Mouse (Mus musculus): Measurements from ENCODE around the gene Stat1. TPM values are rescaled to one million over a fixed set of nuclear protein-coding genes. Genes with fewer than 3 reads are reported as not detected.

Stat1 gene
- polyA plus RNA-seq, 1 experiment, result 8.1 TPM

- H3K4me2 ChIP-seq (ENCODE audit: low read depth), result no peak overlapping the region
- no peak overlapping the region for H3K4me3 ChIP-seq
- no peaks in the 10 kb centered on the region for H3K79me2 ChIP-seq (ENCODE audit: control insufficient read depth, insufficient read depth)
- no peaks in the 10 kb centered on the region for H3K27me3 ChIP-seq (ENCODE audit: control insufficient read depth, insufficient read depth, insufficient read length)
- no peak overlapping the region for H3ac ChIP-seq (ENCODE audit: control insufficient read depth, insufficient read length)
- no peak for TF ChIP-seq REST (IDR thresholded peaks at IDR 0.05; ENCODE audit: insufficient read depth, insufficient read length)
- TF ChIP-seq POLR2A (IDR thresholded peaks at IDR 0.05; ENCODE audit: insufficient read length, low read depth), result no peak
- no peak for TF ChIP-seq SRF (IDR thresholded peaks at IDR 0.05; ENCODE audit: control insufficient read depth, insufficient read length, low read depth)
- no peak for TF ChIP-seq USF1 (IDR thresholded peaks at IDR 0.05; ENCODE audit: low read depth)
- TF ChIP-seq MYOD1 (IDR thresholded peaks at IDR 0.05; ENCODE audit: control insufficient read depth in 1 of 3, insufficient read length in 2 of 3, low read depth in 2 of 3), result no peak
- TF ChIP-seq CEBPB (IDR thresholded peaks at IDR 0.05; ENCODE audit: insufficient read depth, poor library complexity, severe bottlenecking), result no peak
- no peak for TF ChIP-seq TCF12 (IDR thresholded peaks at IDR 0.05; ENCODE audit: insufficient read depth, poor library complexity, severe bottlenecking)
- TF ChIP-seq POLR2AphosphoS2 (IDR thresholded peaks at IDR 0.05; ENCODE audit: insufficient read length, low read depth), result no peak
- no peak for TF ChIP-seq MYOG (IDR thresholded peaks at IDR 0.05; ENCODE audit: control insufficient read depth in 1 of 3, insufficient read depth in 1 of 3, insufficient read length in 2 of 3, low read depth in 2 of 3)
- TF ChIP-seq TCF3 (IDR thresholded peaks at IDR 0.05; ENCODE audit: insufficient read length, low read depth), result no peak
- no peaks in the 10 kb centered on the region for H3K36me3 ChIP-seq (ENCODE audit: control insufficient read depth, insufficient read depth)
Observed at GRCm38 (mm10) chr1:52158040-52158439, 38.8 kb downstream of the Stat1 start.

GRCm38 (mm10) chr1:52158490-52159381 is 39.5 kb downstream of the Stat1 start:
- TF ChIP-seq POLR2A (IDR thresholded peaks at IDR 0.05; ENCODE audit: insufficient read length, low read depth) (no peak), TCF12 (IDR thresholded peaks at IDR 0.05; ENCODE audit: insufficient read depth, poor library complexity, severe bottlenecking) (no peak), REST (IDR thresholded peaks at IDR 0.05; ENCODE audit: insufficient read depth, insufficient read length) (no peak), CEBPB (IDR thresholded peaks at IDR 0.05; ENCODE audit: insufficient read depth, poor library complexity, severe bottlenecking) (no peak; the same call in 1 of the 2 replicates), POLR2AphosphoS2 (IDR thresholded peaks at IDR 0.05; ENCODE audit: insufficient read length, low read depth) (no peak), MAX (IDR thresholded peaks at IDR 0.05; ENCODE audit: low read depth) (no peak), USF1 (IDR thresholded peaks at IDR 0.05; ENCODE audit: low read depth) (no peak), SRF (IDR thresholded peaks at IDR 0.05; ENCODE audit: control insufficient read depth, insufficient read length, low read depth) (no peak), MYOD1 (IDR thresholded peaks at IDR 0.05; ENCODE audit: control insufficient read depth in 1 of 3, insufficient read length in 2 of 3, low read depth in 2 of 3) (no peak), MYOG (IDR thresholded peaks at IDR 0.05; ENCODE audit: control insufficient read depth in 1 of 3, insufficient read depth in 1 of 3, insufficient read length in 2 of 3, low read depth in 2 of 3) (no peak), E2F4 (IDR thresholded peaks at IDR 0.05; ENCODE audit: insufficient read depth) (no peak), TCF3 (IDR thresholded peaks at IDR 0.05; ENCODE audit: insufficient read length, low read depth) (no peak)
- Histone ChIP-seq H3K79me2 (ENCODE audit: control insufficient read depth, insufficient read depth) (no peaks in the 10 kb centered on the region), H3K4me2 (ENCODE audit: low read depth) (peak overlapping the region; percentile 21), H3ac (ENCODE audit: control insufficient read depth, insufficient read length) (no peak overlapping the region), H3K4me3 (no peak overlapping the region), H3K27me3 (ENCODE audit: control insufficient read depth, insufficient read depth, insufficient read length) (no peaks in the 10 kb centered on the region), H3K36me3 (ENCODE audit: control insufficient read depth, insufficient read depth) (peaks cover 2% of the 10 kb centered on the region)

GRCm38 (mm10) chr1:52161151-52161550 is 41.9 kb downstream of the Stat1 start:
- Histone ChIP-seq H3K4me3 (no peak overlapping the region), H3K36me3 (ENCODE audit: control insufficient read depth, insufficient read depth) (peaks cover 4% of the 10 kb centered on the region), H3K27me3 (ENCODE audit: control insufficient read depth, insufficient read depth, insufficient read length) (no peaks in the 10 kb centered on the region), H3ac (ENCODE audit: control insufficient read depth, insufficient read length) (no peak overlapping the region), H3K4me2 (ENCODE audit: low read depth) (no peak overlapping the region), H3K79me2 (ENCODE audit: control insufficient read depth, insufficient read depth) (no peaks in the 10 kb centered on the region)
- TF ChIP-seq CEBPB (IDR thresholded peaks at IDR 0.05; ENCODE audit: insufficient read depth, poor library complexity, severe bottlenecking) (no peak), E2F4 (IDR thresholded peaks at IDR 0.05; ENCODE audit: insufficient read depth) (no peak), MYOG (IDR thresholded peaks at IDR 0.05; ENCODE audit: control insufficient read depth in 1 of 3, insufficient read depth in 1 of 3, insufficient read length in 2 of 3, low read depth in 2 of 3) (no peak), POLR2AphosphoS2 (IDR thresholded peaks at IDR 0.05; ENCODE audit: insufficient read length, low read depth) (no peak)

- Histone ChIP-seq H3K4me3 (no peak overlapping the region), H3K79me2 (ENCODE audit: control insufficient read depth, insufficient read depth) (no peaks in the 10 kb centered on the region), H3K36me3 (ENCODE audit: control insufficient read depth, insufficient read depth) (peaks cover 4% of the 10 kb centered on the region), H3K4me2 (ENCODE audit: low read depth) (no peak overlapping the region), H3K27me3 (ENCODE audit: control insufficient read depth, insufficient read depth, insufficient read length) (no peaks in the 10 kb centered on the region), H3ac (ENCODE audit: control insufficient read depth, insufficient read length) (no peak overlapping the region)
- no peak for TF ChIP-seq TCF3 (IDR thresholded peaks at IDR 0.05; ENCODE audit: insufficient read length, low read depth)
- no peak for TF ChIP-seq REST (IDR thresholded peaks at IDR 0.05; ENCODE audit: insufficient read depth, insufficient read length)
- no peak for TF ChIP-seq MYOD1 (IDR thresholded peaks at IDR 0.05; ENCODE audit: control insufficient read depth in 1 of 3, insufficient read length in 2 of 3, low read depth in 2 of 3)
- no peak for TF ChIP-seq SRF (IDR thresholded peaks at IDR 0.05; ENCODE audit: control insufficient read depth, insufficient read length, low read depth)
- TF ChIP-seq POLR2AphosphoS2 (IDR thresholded peaks at IDR 0.05; ENCODE audit: insufficient read length, low read depth), result no peak
- TF ChIP-seq CEBPB (IDR thresholded peaks at IDR 0.05; ENCODE audit: insufficient read depth, poor library complexity, severe bottlenecking), result no peak
- TF ChIP-seq MAX (IDR thresholded peaks at IDR 0.05; ENCODE audit: low read depth), result no peak
- TF ChIP-seq POLR2A (IDR thresholded peaks at IDR 0.05; ENCODE audit: insufficient read length, low read depth), result no peak
Observed at GRCm38 (mm10) chr1:52163707-52164457, 44.6 kb downstream of the Stat1 start.

Measured in myocyte (in vitro differentiated cells).